Comparison of ENCODE assay signal across 23 mouse cellular contexts in the genomic region with DNA sequence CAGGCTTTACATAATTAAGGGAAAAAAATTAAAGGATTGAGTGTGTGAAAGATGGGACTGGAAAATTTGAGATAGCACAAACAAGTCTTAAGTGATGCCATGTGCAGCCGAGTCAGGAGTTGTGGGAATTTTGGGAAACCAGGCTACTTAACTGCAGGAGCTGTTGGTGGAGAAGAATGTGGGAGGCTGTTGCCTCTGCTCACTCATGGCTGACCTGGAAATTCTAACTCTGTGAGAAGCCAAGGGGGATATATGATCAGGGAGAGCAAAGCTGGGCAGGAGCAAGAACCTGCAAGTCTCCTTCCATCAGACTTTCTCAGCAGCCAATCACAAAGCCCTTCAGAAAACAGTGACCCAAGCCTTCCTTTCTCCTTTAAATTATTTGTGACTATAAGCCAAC.
"Had no signal": no experiment of that assay in that cellular context is flagged by ENCODE, and none has a peak within 500 bp of the region (broad histone marks: within the 10 kb centered on the region; RNA-seq: fewer than 3 reads in every experiment).

No protein-coding gene starts in this region.

- H3K36me3 ChIP-seq: limb, embryonic 10.5 days; limb, embryonic 13.5 days; liver, embryonic 12.5 days; liver, embryonic 15.5 days; lung, embryonic 15.5 days; midbrain, embryonic 10.5 days; midbrain, embryonic 13.5 days; neural tube, embryonic 13.5 days had no signal

- H3K9ac ChIP-seq: limb, embryonic 13.5 days; liver, embryonic 12.5 days; liver, embryonic 15.5 days; lung, embryonic 15.5 days; midbrain, embryonic 13.5 days; neural tube, embryonic 13.5 days had no signal

- H3K4me2 ChIP-seq: limb, embryonic 13.5 days; liver, embryonic 12.5 days; liver, embryonic 15.5 days; lung, embryonic 15.5 days; midbrain, embryonic 13.5 days; neural tube, embryonic 13.5 days had no signal

- ATAC-seq: liver, embryonic 12.5 days; midbrain, embryonic 13.5 days; midbrain, embryonic 16.5 days had no signal

- H3K27me3 ChIP-seq: limb, embryonic 13.5 days; liver, embryonic 12.5 days; liver, embryonic 15.5 days; lung, embryonic 15.5 days; megakaryocyte, embryonic 14.5 days; midbrain, embryonic 13.5 days; neural tube, embryonic 13.5 days had no signal

- H3K4me1 ChIP-seq: limb, embryonic 10.5 days; limb, embryonic 13.5 days; liver, embryonic 12.5 days; liver, embryonic 15.5 days; lung, embryonic 15.5 days; megakaryocyte, embryonic 14.5 days; midbrain, embryonic 10.5 days; midbrain, embryonic 13.5 days; neural tube, embryonic 13.5 days had no signal

- H3K4me3 ChIP-seq: limb, embryonic 10.5 days; limb, embryonic 13.5 days; liver, embryonic 12.5 days; liver, embryonic 15.5 days; lung, embryonic 15.5 days; megakaryocyte, embryonic 14.5 days; midbrain, embryonic 10.5 days; midbrain, embryonic 13.5 days; myocyte; neural tube, embryonic 13.5 days had no signal

- H3K27ac ChIP-seq: limb, embryonic 10.5 days; limb, embryonic 13.5 days; liver, embryonic 12.5 days; liver, embryonic 15.5 days; lung, embryonic 15.5 days; midbrain, embryonic 10.5 days; midbrain, embryonic 13.5 days; neural tube, embryonic 13.5 days; stomach, postnatal 0 days had no signal

- DNase-seq: kidney, adult 9 months; liver; lung, adult 18-20 months; lung, postnatal 10 days; lung, postnatal 36 days; retina, postnatal 1 day; right cerebral cortex, postnatal 14 days; right cerebral cortex, postnatal 4 days; thymus, adult 2 months; thymus, postnatal 14 days; thymus, postnatal 4 days had no signal

- H3K9me3 ChIP-seq: limb, embryonic 10.5 days; limb, embryonic 13.5 days; liver, embryonic 12.5 days; liver, embryonic 15.5 days; lung, embryonic 15.5 days; megakaryocyte, embryonic 14.5 days; midbrain, embryonic 10.5 days; midbrain, embryonic 13.5 days; neural tube, embryonic 13.5 days had no signal
